Mouse (Mus musculus) stomach, embryonic 16.5 days (tissue): ENCODE measurements at regions not wholly inside any gene's neighbourhood (a gene's known extent, or its start where the extent isn't known, plus 50 kb on each side); places are given as distances from the start of the nearest gene placed in this dataset.

ENCODE experiments used
- ATAC-seq: fragments of 200-750 bp; cut with Nextera tagmentation; 2 replicates; pipeline ENCODE4 v1.8.0; 2017; ENCODE audit warnings: moderate number of reproducible peaks, moderate TSS enrichment; ENCODE audit not compliant: insufficient read depth, low FRiP score
- H3K27ac ChIP-seq: fragments of 300-500 bp; sonication (generic); 2 replicates; pipeline ENCODE4 v1.5.1; 2014; ENCODE audit warnings: low read length
- H3K27me3 ChIP-seq: fragments of 300-500 bp; sonication (generic); 2 replicates; pipeline ENCODE4 v1.6.1; 2014; ENCODE audit warnings: low read length, control low read depth, mixed read lengths; ENCODE audit not compliant: control insufficient read depth, insufficient read depth
- H3K36me3 ChIP-seq: fragments of 300-500 bp; sonication (generic); 2 replicates; pipeline ENCODE4 v1.6.1; 2014; ENCODE audit warnings: low read length; ENCODE audit not compliant: control insufficient read depth, insufficient read depth
- H3K4me1 ChIP-seq: fragments of 300-500 bp; sonication (generic); 2 replicates; pipeline ENCODE4 v1.6.1; 2014; ENCODE audit warnings: low read length, control low read depth, mixed read lengths; ENCODE audit not compliant: control insufficient read depth, insufficient read depth
- H3K4me2 ChIP-seq: fragments of 300-500 bp; sonication (generic); 2 replicates; pipeline ENCODE4 v1.6.1; 2014; ENCODE audit warnings: low read depth, low read length, mixed read lengths
- H3K4me3 ChIP-seq: fragments of 300-500 bp; sonication (generic); replicated peaks from 2 replicates; pipeline ENCODE4 v1.5.1; 2014; ENCODE audit warnings: mild to moderate bottlenecking, low read length
- H3K9ac ChIP-seq: fragments of 300-500 bp; sonication (generic); 2 replicates; pipeline ENCODE4 v1.6.1; 2014; ENCODE audit warnings: low read length
- H3K9me3 ChIP-seq: fragments of 300-500 bp; sonication (generic); replicated peaks from 2 replicates; pipeline ENCODE4 v1.6.1; 2016; ENCODE audit warnings: low read length, control low read depth; ENCODE audit not compliant: control insufficient read depth
- WGBS: fragments of 180-500 bp; shearing (Covaris S2); extraction: QIAGEN DNeasy Blood & Tissue Kit; methylation state at CpG from one replicate; pipeline ENCODE4 v1.1.7; 2014; 5-methylcytosine and 5-hydroxymethylcytosine counted together

GRCm38 (mm10) chr5:119739386-119739785 lies 68.9 kb downstream of the Tbx3 start:
- H3K9me3 ChIP-seq, result no peaks in the 10 kb centered on the region
- WGBS, result 62% methylated on average over 4 of the region's 4 CpGs
- H3K4me3 ChIP-seq, result no peak overlapping the region
- no peak overlapping the region for H3K27ac ChIP-seq
- no peaks in the 10 kb centered on the region; the same call in 1 of the 2 replicates for H3K27me3 ChIP-seq
- 0 out of 2 replicates have a peak, but pooled peaks cover 2% of the 10 kb centered on the region for H3K4me1 ChIP-seq
- no peak for ATAC-seq
- no peak overlapping the region for H3K4me2 ChIP-seq
- H3K9ac ChIP-seq, result no peak overlapping the region
- no peaks in the 10 kb centered on the region for H3K36me3 ChIP-seq

- H3K9me3 ChIP-seq, result no peaks in the 10 kb centered on the region
- H3K27ac ChIP-seq, result no peak overlapping the region
- 0 out of 2 replicates have a peak, but pooled peaks cover 2% of the 10 kb centered on the region for H3K4me1 ChIP-seq
- H3K27me3 ChIP-seq, result no peaks in the 10 kb centered on the region; the same call in none of the 2 replicates
- ATAC-seq, result no peak
- no peaks in the 10 kb centered on the region for H3K36me3 ChIP-seq
- 6% methylated on average over 6 of the region's 6 CpGs for WGBS
- peak overlapping the region; percentile 21; the same call in 1 of the 2 replicates for H3K4me2 ChIP-seq
- H3K9ac ChIP-seq, result 0 out of 2 replicates have a peak overlapping the region, but pooled peaks have one; percentile 21
- no peak overlapping the region for H3K4me3 ChIP-seq
Observed at GRCm38 (mm10) chr5:119741116-119741515, 70.6 kb downstream of the Tbx3 start.

- Histone ChIP-seq H3K4me1 (peaks cover 4% of the 10 kb centered on the region; the same call in 1 of the 2 replicates), H3K9me3 (no peaks in the 10 kb centered on the region), H3K9ac (no peak overlapping the region), H3K27ac (no peak overlapping the region), H3K4me2 (no peak overlapping the region), H3K4me3 (no peak overlapping the region), H3K36me3 (no peaks in the 10 kb centered on the region), H3K27me3 (peaks cover 10% of the 10 kb centered on the region)
- no peak for ATAC-seq
- 84% methylated on average over 10 of the region's 10 CpGs for WGBS
Observed at GRCm38 (mm10) chr5:119743733-119744132, 73.3 kb downstream of the Tbx3 start.

- Histone ChIP-seq H3K27me3 (peaks cover 22% of the 10 kb centered on the region), H3K4me2 (no peak overlapping the region), H3K36me3 (no peaks in the 10 kb centered on the region), H3K9me3 (no peaks in the 10 kb centered on the region), H3K4me1 (peaks cover 2% of the 10 kb centered on the region; the same call in 1 of the 2 replicates), H3K4me3 (no peak overlapping the region), H3K27ac (no peak overlapping the region), H3K9ac (no peak overlapping the region)
- WGBS, result 74% methylated on average over 10 of the region's 10 CpGs
- ATAC-seq, result no peak
Observed at GRCm38 (mm10) chr5:119747038-119747437, 76.6 kb downstream of the Tbx3 start.

- 1% methylated on average over 21 of the region's 21 CpGs for WGBS
- Histone ChIP-seq H3K4me1 (peaks cover 2% of the 10 kb centered on the region; the same call in 1 of the 2 replicates), H3K27ac (no peak overlapping the region), H3K9ac (no peak overlapping the region), H3K27me3 (peaks cover 22% of the 10 kb centered on the region), H3K4me3 (no peak overlapping the region; the same call in 1 of the 2 replicates), H3K4me2 (peak overlapping the region; percentile 32; the same call in 1 of the 2 replicates), H3K9me3 (no peaks in the 10 kb centered on the region), H3K36me3 (no peaks in the 10 kb centered on the region)
- no peak for ATAC-seq
Observed at GRCm38 (mm10) chr5:119748667-119749066, 78.2 kb downstream of the Tbx3 start.

GRCm38 (mm10) chr5:119749153-119749552 lies 78.7 kb downstream of the Tbx3 start:
- no peak overlapping the region for H3K27ac ChIP-seq
- 0 out of 2 replicates have a peak overlapping the region, but pooled peaks have one; percentile 32 for H3K4me2 ChIP-seq
- peaks cover 2% of the 10 kb centered on the region; the same call in 1 of the 2 replicates for H3K4me1 ChIP-seq
- H3K27me3 ChIP-seq, result peaks cover 22% of the 10 kb centered on the region
- no peaks in the 10 kb centered on the region for H3K9me3 ChIP-seq
- WGBS, result 13% methylated on average over 12 of the region's 17 CpGs
- no peak overlapping the region for H3K4me3 ChIP-seq
- ATAC-seq, result no peak
- H3K9ac ChIP-seq, result no peak overlapping the region
- no peaks in the 10 kb centered on the region for H3K36me3 ChIP-seq

- H3K4me1 ChIP-seq, result no peaks in the 10 kb centered on the region
- H3K9ac ChIP-seq, result no peak overlapping the region
- H3K27me3 ChIP-seq, result no peaks in the 10 kb centered on the region
- no peaks in the 10 kb centered on the region for H3K36me3 ChIP-seq
- H3K4me3 ChIP-seq, result no peak overlapping the region
- no peak overlapping the region for H3K4me2 ChIP-seq
- no peak overlapping the region for H3K27ac ChIP-seq
- no peak for ATAC-seq
- WGBS, result 34% methylated on average over 9 of the region's 9 CpGs
- H3K9me3 ChIP-seq, result no peaks in the 10 kb centered on the region
Observed at GRCm38 (mm10) chr5:119755782-119756181, 76.7 kb upstream of the Tbx5 start.

GRCm38 (mm10) chr5:119758880-119759279 lies 73.6 kb upstream of the Tbx5 start:
- H3K4me1 ChIP-seq, result no peaks in the 10 kb centered on the region
- H3K27me3 ChIP-seq, result no peaks in the 10 kb centered on the region
- no peak for ATAC-seq
- no peaks in the 10 kb centered on the region for H3K9me3 ChIP-seq
- H3K9ac ChIP-seq, result no peak overlapping the region
- no peaks in the 10 kb centered on the region for H3K36me3 ChIP-seq
- no peak overlapping the region for H3K27ac ChIP-seq
- no peak overlapping the region for H3K4me3 ChIP-seq
- no peak overlapping the region for H3K4me2 ChIP-seq
- WGBS, result 79% methylated on average over 4 of the region's 4 CpGs

- Histone ChIP-seq H3K4me2 (no peak overlapping the region), H3K9me3 (no peaks in the 10 kb centered on the region), H3K4me1 (no peaks in the 10 kb centered on the region), H3K27ac (no peak overlapping the region), H3K9ac (no peak overlapping the region), H3K36me3 (no peaks in the 10 kb centered on the region), H3K27me3 (no peaks in the 10 kb centered on the region), H3K4me3 (no peak overlapping the region)
- WGBS, result 83% methylated on average over 4 of the region's 4 CpGs
- no peak for ATAC-seq
Observed at GRCm38 (mm10) chr5:119762102-119762501, 70.4 kb upstream of the Tbx5 start.
